Mouse (Mus musculus) myocyte (in vitro differentiated cells): Measurements from ENCODE around the gene Spp1. TPM values are rescaled to one million over a fixed set of nuclear protein-coding genes. Genes with fewer than 3 reads are reported as not detected.
A peak's percentile ranks its signal among the peaks of the same experiment; 100 is the strongest.

Experiments
- H3K27me3 ChIP-seq: one replicate; pipeline ENCODE4 v1.6.1; 2011; ENCODE audit not compliant: control insufficient read depth, insufficient read depth, insufficient read length
- H3K36me3 ChIP-seq: one replicate; pipeline ENCODE4 v1.6.1; 2011; ENCODE audit not compliant: control insufficient read depth, insufficient read depth
- H3K4me2 ChIP-seq: one replicate; pipeline ENCODE4 v1.6.1; 2011; ENCODE audit warnings: low read depth, control low read depth
- H3K4me3 ChIP-seq: one replicate; pipeline ENCODE4 v1.5.1; 2011; ENCODE audit warnings: mild to moderate bottlenecking, control low read depth, moderate library complexity
- H3K79me2 ChIP-seq: one replicate; pipeline ENCODE4 v1.6.1; 2011; ENCODE audit not compliant: control insufficient read depth, insufficient read depth
- H3ac ChIP-seq: one replicate; pipeline ENCODE4 v1.6.1; 2011; ENCODE audit not compliant: control insufficient read depth, insufficient read length
- CEBPB ChIP-seq: IDR thresholded peaks from 2 replicates; pipeline ENCODE4 v1.6.1; 2011; ENCODE audit warnings: mild to moderate bottlenecking, moderate library complexity; ENCODE audit not compliant: poor library complexity, insufficient read depth, severe bottlenecking
- E2F4 ChIP-seq: IDR thresholded peaks from one replicate; pipeline ENCODE4 v1.6.1; 2011; ENCODE audit warnings: mild to moderate bottlenecking, control low read depth, moderate library complexity; ENCODE audit not compliant: insufficient read depth
- MAX ChIP-seq: IDR thresholded peaks from one replicate; pipeline ENCODE4 v1.6.1; 2011; ENCODE audit warnings: low read depth, mild to moderate bottlenecking, control low read depth
- MYOD1 ChIP-seq, 3 experiments: IDR thresholded peaks; one replicate each; pipeline ENCODE4 v1.6.1; 2011; ENCODE audit warnings: control low read depth in 2 of 3, low read depth in 2 of 3, mild to moderate bottlenecking in 2 of 3, moderate library complexity in 1 of 3; ENCODE audit not compliant: insufficient read length in 2 of 3, control insufficient read depth in 1 of 3
- MYOG ChIP-seq, 3 experiments: IDR thresholded peaks; one replicate each; pipeline ENCODE4 v1.6.1; 2011; ENCODE audit warnings: control low read depth in 2 of 3, low read depth in 2 of 3, mild to moderate bottlenecking in 2 of 3; ENCODE audit not compliant: insufficient read length in 2 of 3, control insufficient read depth in 1 of 3, insufficient read depth in 1 of 3
- POLR2A ChIP-seq: IDR thresholded peaks from one replicate; pipeline ENCODE4 v1.6.1; 2011; ENCODE audit warnings: low read depth, mild to moderate bottlenecking, control low read depth, moderate library complexity; ENCODE audit not compliant: insufficient read length
- POLR2AphosphoS2 ChIP-seq: IDR thresholded peaks from one replicate; pipeline ENCODE4 v1.6.1; 2011; ENCODE audit warnings: low read depth, control low read depth; ENCODE audit not compliant: insufficient read length
- REST ChIP-seq: IDR thresholded peaks from one replicate; pipeline ENCODE4 v1.6.1; 2011; ENCODE audit warnings: mild to moderate bottlenecking, control low read depth, moderate library complexity; ENCODE audit not compliant: insufficient read depth, insufficient read length
- SRF ChIP-seq: IDR thresholded peaks from one replicate; pipeline ENCODE4 v1.6.1; 2011; ENCODE audit warnings: low read depth; ENCODE audit not compliant: control insufficient read depth, insufficient read length
- TCF12 ChIP-seq: IDR thresholded peaks from one replicate; pipeline ENCODE4 v1.6.1; 2011; ENCODE audit warnings: mild to moderate bottlenecking, control low read depth; ENCODE audit not compliant: poor library complexity, insufficient read depth, severe bottlenecking
- TCF3 ChIP-seq: IDR thresholded peaks from one replicate; pipeline ENCODE4 v1.6.1; 2011; ENCODE audit warnings: low read depth, control low read depth; ENCODE audit not compliant: insufficient read length
- USF1 ChIP-seq: IDR thresholded peaks from one replicate; pipeline ENCODE4 v1.6.1; 2011; ENCODE audit warnings: low read depth, mild to moderate bottlenecking, control low read depth, moderate library complexity
- polyA plus RNA-seq: library from polyadenylated mRNA; unstranded; fragments of >200 nt; fragmentation: generic; extraction: Trizol; gene quantifications from one replicate; pipeline ENCODE4 v1.2.1, GENCODE M21; 2012; ENCODE audit warnings: missing spikeins

Gene Spp1
- 634 TPM for polyA plus RNA-seq

DNA sequence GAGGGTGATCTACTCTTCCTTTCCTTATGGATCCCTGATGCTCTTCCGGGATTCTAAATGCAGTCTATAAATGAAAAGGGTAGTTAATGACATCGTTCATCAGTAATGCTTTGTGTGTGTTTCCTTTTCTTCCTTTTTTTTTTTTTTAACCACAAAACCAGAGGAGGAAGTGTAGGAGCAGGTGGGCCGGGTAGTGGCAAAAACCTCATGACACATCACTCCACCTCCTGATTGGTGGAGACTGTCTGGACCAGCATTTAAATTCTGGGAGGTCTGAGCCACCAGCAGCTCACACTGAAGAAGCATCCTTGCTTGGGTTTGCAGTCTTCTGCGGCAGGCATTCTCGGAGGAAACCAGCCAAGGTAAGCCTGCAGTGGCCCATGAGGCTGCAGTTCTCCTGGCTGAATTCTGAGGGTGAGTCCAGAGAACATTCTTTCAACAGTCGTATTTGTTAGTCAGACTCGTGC, at the start of gene Spp1:
Gene Spp1, plus strand, starts transcription at position 284 of the 467 bp plus-strand sequence.
- H3K79me2 ChIP-seq = peaks cover 21% of the 10 kb centered on the region
- H3K36me3 ChIP-seq = peaks cover 25% of the 10 kb centered on the region
- no peak for TF ChIP-seq REST
- peak; percentile 96 for TF ChIP-seq POLR2AphosphoS2
- no peak for TF ChIP-seq E2F4
- peak; percentile 96 for TF ChIP-seq POLR2A
- peak; percentile 9 to 55 (median 17) for TF ChIP-seq MYOD1 (IDR thresholded peaks at IDR 0.05; ENCODE audit: control insufficient read depth in 1 of 3, insufficient read length in 2 of 3, low read depth in 2 of 3)
- no peaks in the 10 kb centered on the region for H3K27me3 ChIP-seq
- H3K4me3 ChIP-seq = peak within 1 kb of the TSS; percentile 46
- no peak within 1 kb of the TSS for H3ac ChIP-seq
- peak within 1 kb of the TSS; percentile 76 for H3K4me2 ChIP-seq

DNA sequence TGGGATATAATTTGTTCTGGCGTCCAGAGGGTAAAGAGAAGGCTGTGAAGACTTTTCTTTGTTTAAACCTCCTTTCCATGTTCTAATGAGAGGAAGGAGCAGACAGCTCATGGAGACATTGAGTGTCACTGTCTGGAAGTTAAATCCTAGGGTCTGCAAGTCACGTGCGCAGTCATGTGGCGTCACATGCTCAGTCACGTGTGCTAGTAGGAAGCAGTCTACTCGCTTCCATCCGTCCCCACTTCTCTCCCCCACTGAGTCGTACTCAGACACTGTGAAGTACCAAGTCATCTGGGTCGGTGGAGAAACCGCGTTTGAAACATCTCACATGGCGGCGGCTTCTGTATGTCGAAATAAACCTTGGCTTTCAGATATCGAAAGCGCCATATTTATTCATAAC, 49.4 kb upstream of the Spp1 start:
- Histone ChIP-seq H3K4me2 (no peak overlapping the region), H3K4me3 (no peak overlapping the region), H3K79me2 (no peaks in the 10 kb centered on the region), H3K27me3 (no peaks in the 10 kb centered on the region), H3K36me3 (no peaks in the 10 kb centered on the region), H3ac (no peak overlapping the region)
- TF ChIP-seq SRF = no peak
- TF ChIP-seq REST = no peak
- no peak for TF ChIP-seq TCF3
- no peak for TF ChIP-seq MYOD1 (IDR thresholded peaks at IDR 0.05; ENCODE audit: control insufficient read depth in 1 of 3, insufficient read length in 2 of 3, low read depth in 2 of 3)
- no peak for TF ChIP-seq MAX
- no peak for TF ChIP-seq E2F4
- TF ChIP-seq MYOG (IDR thresholded peaks at IDR 0.05; ENCODE audit: control insufficient read depth in 1 of 3, insufficient read depth in 1 of 3, insufficient read length in 2 of 3, low read depth in 2 of 3) = no peak
- no peak for TF ChIP-seq POLR2AphosphoS2
- no peak for TF ChIP-seq CEBPB
- no peak for TF ChIP-seq USF1

DNA sequence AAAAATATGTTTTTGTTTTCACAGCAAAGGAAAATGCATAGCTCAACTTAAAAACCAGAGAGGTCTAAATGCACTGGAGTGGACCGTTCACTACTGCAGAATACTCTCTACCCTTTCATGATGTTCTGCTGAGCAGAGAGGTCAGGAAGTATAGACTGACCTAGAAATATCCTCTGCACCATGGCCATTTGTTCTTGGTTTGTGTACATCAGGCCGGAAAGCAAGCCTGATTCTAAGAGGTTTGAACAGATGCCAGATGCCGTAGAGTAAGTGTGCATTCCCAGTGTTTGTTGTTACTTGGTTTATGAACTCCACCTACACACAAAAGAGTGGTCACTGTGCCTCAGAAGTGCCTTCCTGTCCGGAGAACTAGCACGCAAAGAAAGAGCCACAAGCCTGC, 48.0 kb upstream of the Spp1 start:
- no peak overlapping the region for H3K4me3 ChIP-seq
- TF ChIP-seq CEBPB = no peak
- TF ChIP-seq POLR2AphosphoS2 = no peak
- TF ChIP-seq USF1 = no peak
- TF ChIP-seq POLR2A = no peak
- TF ChIP-seq TCF3 = no peak
- TF ChIP-seq MAX = no peak
- TF ChIP-seq SRF = no peak
- TF ChIP-seq REST = no peak
- TF ChIP-seq MYOD1 (IDR thresholded peaks at IDR 0.05; ENCODE audit: control insufficient read depth in 1 of 3, insufficient read length in 2 of 3, low read depth in 2 of 3) = no peak
- no peak for TF ChIP-seq E2F4
- TF ChIP-seq TCF12 = no peak
- TF ChIP-seq MYOG (IDR thresholded peaks at IDR 0.05; ENCODE audit: control insufficient read depth in 1 of 3, insufficient read depth in 1 of 3, insufficient read length in 2 of 3, low read depth in 2 of 3) = no peak
- H3K79me2 ChIP-seq = no peaks in the 10 kb centered on the region
- H3K27me3 ChIP-seq = no peaks in the 10 kb centered on the region
- H3K36me3 ChIP-seq = no peaks in the 10 kb centered on the region
- no peak overlapping the region for H3ac ChIP-seq
- H3K4me2 ChIP-seq = no peak overlapping the region

DNA sequence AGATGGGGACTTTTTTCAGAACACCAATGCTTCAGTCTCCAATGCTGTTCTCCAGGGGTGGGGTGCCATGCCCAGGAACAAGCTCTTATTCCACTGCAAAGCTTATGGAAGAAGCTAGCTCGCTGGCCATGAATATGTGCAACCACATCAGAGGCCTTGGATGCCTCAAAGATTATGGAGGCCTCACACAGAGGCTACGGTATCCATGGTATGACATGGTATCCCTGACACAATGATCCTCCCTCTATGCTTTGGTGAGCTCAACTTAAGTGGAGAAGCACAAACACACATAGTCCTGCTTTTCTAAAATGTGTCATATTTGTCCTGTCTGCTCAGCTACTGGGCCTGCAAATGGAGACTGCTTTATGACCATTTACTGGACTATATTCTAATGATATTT, 44.0 kb upstream of the Spp1 start:
- Histone ChIP-seq H3K4me2 (no peak overlapping the region), H3K79me2 (no peaks in the 10 kb centered on the region), H3K4me3 (no peak overlapping the region), H3K36me3 (no peaks in the 10 kb centered on the region), H3K27me3 (no peaks in the 10 kb centered on the region), H3ac (no peak overlapping the region)
- TF ChIP-seq MYOG (IDR thresholded peaks at IDR 0.05; ENCODE audit: control insufficient read depth in 1 of 3, insufficient read depth in 1 of 3, insufficient read length in 2 of 3, low read depth in 2 of 3) (no peak), USF1 (no peak), TCF3 (no peak), MAX (no peak), TCF12 (no peak), REST (no peak), E2F4 (no peak), SRF (no peak), CEBPB (no peak), POLR2A (no peak), MYOD1 (IDR thresholded peaks at IDR 0.05; ENCODE audit: control insufficient read depth in 1 of 3, insufficient read length in 2 of 3, low read depth in 2 of 3) (no peak), POLR2AphosphoS2 (no peak)

DNA sequence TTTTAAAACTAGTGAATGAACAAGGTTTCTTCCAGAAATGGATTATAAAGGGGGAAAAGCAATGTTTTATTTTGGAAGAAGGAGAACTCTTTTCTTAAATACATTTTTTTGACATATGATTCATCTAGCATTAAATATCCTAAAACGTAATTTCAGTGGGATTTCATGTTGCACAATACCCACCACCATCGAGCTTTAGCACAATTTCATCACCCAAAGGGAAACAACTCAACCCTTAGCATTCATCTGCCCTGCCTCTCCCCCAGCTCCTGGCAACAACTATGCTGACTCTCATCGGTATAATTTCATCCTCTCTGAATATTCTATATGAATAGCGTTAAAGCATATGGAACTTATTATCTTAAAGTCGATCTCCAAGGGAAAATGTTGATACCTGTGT, 42.1 kb upstream of the Spp1 start:
- H3ac ChIP-seq = no peak overlapping the region
- H3K4me2 ChIP-seq = no peak overlapping the region
- TF ChIP-seq TCF3 = no peak
- no peak for TF ChIP-seq MAX
- peak; percentile 91 for TF ChIP-seq CEBPB
- TF ChIP-seq POLR2AphosphoS2 = no peak
- no peak for TF ChIP-seq TCF12
- TF ChIP-seq REST = no peak
- TF ChIP-seq E2F4 = no peak
- TF ChIP-seq MYOD1 (IDR thresholded peaks at IDR 0.05; ENCODE audit: control insufficient read depth in 1 of 3, insufficient read length in 2 of 3, low read depth in 2 of 3) = no peak

More for the DNA sequence above, 42.1 kb upstream of the Spp1 start:
- Histone ChIP-seq H3K36me3 (no peaks in the 10 kb centered on the region), H3K4me3 (no peak overlapping the region), H3K79me2 (no peaks in the 10 kb centered on the region), H3K27me3 (no peaks in the 10 kb centered on the region)
